ENCODE assay signal across 7 mouse cellular contexts in genomic region chr7:72210201-72210600, GRCm38 (mm10).
"Had no signal": no experiment of that assay in that cellular context is flagged by ENCODE, and none has a peak within 500 bp of the region (broad histone marks: within the 10 kb centered on the region; RNA-seq: fewer than 3 reads in every experiment).

No protein-coding gene starts in this region.

- DNase-seq: kidney, adult 9 months; kidney, postnatal 4 days; left cerebral cortex, postnatal 4 days; liver, embryonic 13.5 days; liver, postnatal 0 days; lung, postnatal 14 days; thymus, postnatal 4 days had no signal
